Mouse (Mus musculus): ENCODE measurements at regions not wholly inside any gene's neighbourhood (a gene's known extent, or its start where the extent isn't known, plus 50 kb on each side); places are given as distances from the start of the nearest gene placed in this dataset.

- H3K36me3 ChIP-seq (ENCODE audit: control insufficient read depth, insufficient read depth) = no peaks in the 10 kb centered on the region
- TF ChIP-seq USF1 (IDR thresholded peaks at IDR 0.05; ENCODE audit: low read depth) = no peak
- no peak for TF ChIP-seq TCF3 (IDR thresholded peaks at IDR 0.05; ENCODE audit: insufficient read length, low read depth)
- TF ChIP-seq MYOD1 (IDR thresholded peaks at IDR 0.05; ENCODE audit: control insufficient read depth in 1 of 3, insufficient read length in 2 of 3, low read depth in 2 of 3) = no peak
- TF ChIP-seq REST (IDR thresholded peaks at IDR 0.05; ENCODE audit: insufficient read depth, insufficient read length) = no peak
- no peak overlapping the region for H3K4me3 ChIP-seq
- no peaks in the 10 kb centered on the region for H3K27me3 ChIP-seq (ENCODE audit: control insufficient read depth, insufficient read depth, insufficient read length)
- no peak overlapping the region for H3ac ChIP-seq (ENCODE audit: control insufficient read depth, insufficient read length)
- no peak overlapping the region for H3K4me2 ChIP-seq (ENCODE audit: low read depth)
- no peaks in the 10 kb centered on the region for H3K79me2 ChIP-seq (ENCODE audit: control insufficient read depth, insufficient read depth)
Measured at GRCm38 (mm10) chr17:87558419-87558818, 77.4 kb upstream of the Epcam start.

GRCm38 (mm10) chr17:87559641-87560040 is 76.1 kb upstream of the Epcam start:
- no peaks in the 10 kb centered on the region for H3K79me2 ChIP-seq (ENCODE audit: control insufficient read depth, insufficient read depth)
- TF ChIP-seq MYOD1 (IDR thresholded peaks at IDR 0.05; ENCODE audit: control insufficient read depth in 1 of 3, insufficient read length in 2 of 3, low read depth in 2 of 3) = no peak
- no peak for TF ChIP-seq POLR2AphosphoS2 (IDR thresholded peaks at IDR 0.05; ENCODE audit: insufficient read length, low read depth)
- TF ChIP-seq REST (IDR thresholded peaks at IDR 0.05; ENCODE audit: insufficient read depth, insufficient read length) = no peak
- no peak for TF ChIP-seq POLR2A (IDR thresholded peaks at IDR 0.05; ENCODE audit: insufficient read length, low read depth)
- no peak for TF ChIP-seq E2F4 (IDR thresholded peaks at IDR 0.05; ENCODE audit: insufficient read depth)
- no peak for TF ChIP-seq MYOG (IDR thresholded peaks at IDR 0.05; ENCODE audit: control insufficient read depth in 1 of 3, insufficient read depth in 1 of 3, insufficient read length in 2 of 3, low read depth in 2 of 3)
- TF ChIP-seq SRF (IDR thresholded peaks at IDR 0.05; ENCODE audit: control insufficient read depth, insufficient read length, low read depth) = no peak
- no peak for TF ChIP-seq CEBPB (IDR thresholded peaks at IDR 0.05; ENCODE audit: insufficient read depth, poor library complexity, severe bottlenecking)
- TF ChIP-seq TCF3 (IDR thresholded peaks at IDR 0.05; ENCODE audit: insufficient read length, low read depth) = no peak
- no peak for TF ChIP-seq TCF12 (IDR thresholded peaks at IDR 0.05; ENCODE audit: insufficient read depth, poor library complexity, severe bottlenecking)
- TF ChIP-seq MAX (IDR thresholded peaks at IDR 0.05; ENCODE audit: low read depth) = no peak
- no peaks in the 10 kb centered on the region for H3K27me3 ChIP-seq (ENCODE audit: control insufficient read depth, insufficient read depth, insufficient read length)
- no peak overlapping the region for H3K4me2 ChIP-seq (ENCODE audit: low read depth)
- no peak overlapping the region for H3ac ChIP-seq (ENCODE audit: control insufficient read depth, insufficient read length)
- H3K36me3 ChIP-seq (ENCODE audit: control insufficient read depth, insufficient read depth) = no peaks in the 10 kb centered on the region
- no peak overlapping the region for H3K4me3 ChIP-seq

GRCm38 (mm10) chr17:87560923-87561322 is 74.9 kb upstream of the Epcam start:
- H3K27me3 ChIP-seq (ENCODE audit: control insufficient read depth, insufficient read depth, insufficient read length) = no peaks in the 10 kb centered on the region
- no peak overlapping the region for H3K4me2 ChIP-seq (ENCODE audit: low read depth)
- TF ChIP-seq MAX (IDR thresholded peaks at IDR 0.05; ENCODE audit: low read depth) = no peak
- TF ChIP-seq MYOD1 (IDR thresholded peaks at IDR 0.05; ENCODE audit: control insufficient read depth in 1 of 3, insufficient read length in 2 of 3, low read depth in 2 of 3) = no peak
- TF ChIP-seq CEBPB (IDR thresholded peaks at IDR 0.05; ENCODE audit: insufficient read depth, poor library complexity, severe bottlenecking) = no peak
- no peak for TF ChIP-seq REST (IDR thresholded peaks at IDR 0.05; ENCODE audit: insufficient read depth, insufficient read length)
- TF ChIP-seq E2F4 (IDR thresholded peaks at IDR 0.05; ENCODE audit: insufficient read depth) = no peak
- no peak for TF ChIP-seq MYOG (IDR thresholded peaks at IDR 0.05; ENCODE audit: control insufficient read depth in 1 of 3, insufficient read depth in 1 of 3, insufficient read length in 2 of 3, low read depth in 2 of 3)
- no peak for TF ChIP-seq TCF3 (IDR thresholded peaks at IDR 0.05; ENCODE audit: insufficient read length, low read depth)
- TF ChIP-seq POLR2A (IDR thresholded peaks at IDR 0.05; ENCODE audit: insufficient read length, low read depth) = no peak
- TF ChIP-seq USF1 (IDR thresholded peaks at IDR 0.05; ENCODE audit: low read depth) = no peak
- H3ac ChIP-seq (ENCODE audit: control insufficient read depth, insufficient read length) = no peak overlapping the region
- no peaks in the 10 kb centered on the region for H3K79me2 ChIP-seq (ENCODE audit: control insufficient read depth, insufficient read depth)
- H3K4me3 ChIP-seq = no peak overlapping the region
- H3K36me3 ChIP-seq (ENCODE audit: control insufficient read depth, insufficient read depth) = no peaks in the 10 kb centered on the region

GRCm38 (mm10) chr17:87563375-87563774 is 72.4 kb upstream of the Epcam start:
- Histone ChIP-seq H3K4me3 (no peak overlapping the region), H3K27me3 (ENCODE audit: control insufficient read depth, insufficient read depth, insufficient read length) (no peaks in the 10 kb centered on the region), H3K36me3 (ENCODE audit: control insufficient read depth, insufficient read depth) (no peaks in the 10 kb centered on the region), H3K79me2 (ENCODE audit: control insufficient read depth, insufficient read depth) (no peaks in the 10 kb centered on the region), H3ac (ENCODE audit: control insufficient read depth, insufficient read length) (no peak overlapping the region), H3K4me2 (ENCODE audit: low read depth) (no peak overlapping the region)
- TF ChIP-seq REST (IDR thresholded peaks at IDR 0.05; ENCODE audit: insufficient read depth, insufficient read length) (no peak), E2F4 (IDR thresholded peaks at IDR 0.05; ENCODE audit: insufficient read depth) (no peak), SRF (IDR thresholded peaks at IDR 0.05; ENCODE audit: control insufficient read depth, insufficient read length, low read depth) (no peak), MAX (IDR thresholded peaks at IDR 0.05; ENCODE audit: low read depth) (no peak), TCF3 (IDR thresholded peaks at IDR 0.05; ENCODE audit: insufficient read length, low read depth) (no peak), TCF12 (IDR thresholded peaks at IDR 0.05; ENCODE audit: insufficient read depth, poor library complexity, severe bottlenecking) (no peak), POLR2A (IDR thresholded peaks at IDR 0.05; ENCODE audit: insufficient read length, low read depth) (no peak), USF1 (IDR thresholded peaks at IDR 0.05; ENCODE audit: low read depth) (no peak), MYOG (IDR thresholded peaks at IDR 0.05; ENCODE audit: control insufficient read depth in 1 of 3, insufficient read depth in 1 of 3, insufficient read length in 2 of 3, low read depth in 2 of 3) (no peak), CEBPB (IDR thresholded peaks at IDR 0.05; ENCODE audit: insufficient read depth, poor library complexity, severe bottlenecking) (no peak), MYOD1 (IDR thresholded peaks at IDR 0.05; ENCODE audit: control insufficient read depth in 1 of 3, insufficient read length in 2 of 3, low read depth in 2 of 3) (no peak), POLR2AphosphoS2 (IDR thresholded peaks at IDR 0.05; ENCODE audit: insufficient read length, low read depth) (no peak)

GRCm38 (mm10) chr17:87565631-87566030 is 70.1 kb upstream of the Epcam start:
- Histone ChIP-seq H3K4me3 (no peak overlapping the region), H3ac (ENCODE audit: control insufficient read depth, insufficient read length) (no peak overlapping the region), H3K79me2 (ENCODE audit: control insufficient read depth, insufficient read depth) (no peaks in the 10 kb centered on the region), H3K27me3 (ENCODE audit: control insufficient read depth, insufficient read depth, insufficient read length) (no peaks in the 10 kb centered on the region), H3K36me3 (ENCODE audit: control insufficient read depth, insufficient read depth) (no peaks in the 10 kb centered on the region), H3K4me2 (ENCODE audit: low read depth) (no peak overlapping the region)
- TF ChIP-seq POLR2A (IDR thresholded peaks at IDR 0.05; ENCODE audit: insufficient read length, low read depth) (no peak), USF1 (IDR thresholded peaks at IDR 0.05; ENCODE audit: low read depth) (no peak), REST (IDR thresholded peaks at IDR 0.05; ENCODE audit: insufficient read depth, insufficient read length) (no peak), TCF3 (IDR thresholded peaks at IDR 0.05; ENCODE audit: insufficient read length, low read depth) (no peak)

All from myocyte (in vitro differentiated cells).